Mouse (Mus musculus): ENCODE data around the gene Tspan31.
"Not testable (repeated sequence)": the region's sequence is repeated elsewhere in the genome, so short reads cannot be mapped to it uniquely, and the experiment has no call there.

DNA sequence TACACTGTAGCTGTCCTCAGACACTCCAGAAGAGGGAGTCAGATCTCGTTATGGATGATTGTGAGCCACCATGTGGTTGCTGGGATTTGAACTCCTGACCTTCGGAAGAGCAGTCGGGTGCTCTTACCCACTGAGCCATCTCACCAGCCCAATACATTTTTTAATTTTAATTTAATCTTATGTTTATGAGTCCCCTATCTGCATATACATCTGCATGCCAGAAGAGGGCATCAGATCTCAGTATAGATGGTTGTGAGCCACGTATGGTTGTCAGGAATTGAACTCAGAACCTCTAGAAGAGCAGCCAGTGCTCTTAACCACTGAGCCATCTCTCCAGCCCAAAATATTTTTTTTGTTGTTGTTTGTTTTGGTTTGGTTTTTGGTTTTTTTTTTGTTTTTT, 2.2 kb upstream of the Tspan31 start:
- TF ChIP-seq CTCF (IDR thresholded peaks at IDR 0.05; ENCODE audit: borderline replicate concordance, insufficient read depth, low read length); POLR2A (IDR thresholded peaks at IDR 0.05; ENCODE audit: low read depth, low read length): not testable (repeated sequence)

All from embryonic fibroblast, embryonic 13.5 days (primary cell).